Mouse (Mus musculus) naive thymus-derived CD4-positive, alpha-beta T cell, adult 2 months (primary cell): Measurements from ENCODE around the gene Ftsj1.

Experiments
- DNase-seq: peaks from one replicate; pipeline ENCODE4 v3.0.0-alpha.2; 2011; ENCODE audit warnings: low read depth

Ftsj1 gene

GRCm38 (mm10) chrX:8218114-8218513 is 34.1 kb downstream of the Ftsj1 start:
- no peak for DNase-seq

- no peak for DNase-seq
These were observed 34.8 kb downstream of the Ftsj1 start for GRCm38 (mm10) chrX:8217383-8217782.

GRCm38 (mm10) chrX:8211490-8212207 is 40.6 kb downstream of the Ftsj1 start:
- DNase-seq = no peak

GRCm38 (mm10) chrX:8209720-8210119 is 42.5 kb downstream of the Ftsj1 start:
- DNase-seq = no peak

- DNase-seq = no peak
These were observed 45.0 kb downstream of the Ftsj1 start for GRCm38 (mm10) chrX:8207224-8207623.

GRCm38 (mm10) chrX:8206694-8207197 is 45.5 kb downstream of the Ftsj1 start:
- no peak for DNase-seq

GRCm38 (mm10) chrX:8206015-8206693 is 46.1 kb downstream of the Ftsj1 start, which contains the start of gene Porcn:
Porcn (minus strand) TSS chrX:8206525.
- peak; percentile 7 for DNase-seq

DNA sequence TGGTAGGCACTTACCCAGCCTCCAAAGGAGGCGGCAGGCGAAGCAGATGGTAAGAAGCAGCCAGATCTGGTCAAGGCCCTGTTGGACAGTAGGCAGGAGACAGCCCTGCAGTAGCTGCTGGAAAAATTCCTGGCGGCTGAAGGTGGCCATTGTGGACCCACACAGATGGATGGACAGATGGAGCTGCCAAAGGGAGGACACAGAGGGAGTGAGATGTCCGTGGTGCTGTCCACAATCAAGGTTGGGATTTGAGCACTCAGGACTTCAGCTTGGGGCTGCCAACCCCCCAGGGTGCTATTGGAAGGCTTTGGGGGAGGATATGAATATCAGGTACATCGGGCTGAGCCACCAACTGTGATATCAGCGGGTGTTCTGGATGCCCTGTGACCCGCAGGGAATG is 46.7 kb downstream of the Ftsj1 start:
- DNase-seq = no peak

GRCm38 (mm10) chrX:8205088-8205487 is 47.1 kb downstream of the Ftsj1 start:
- DNase-seq = no peak

- DNase-seq = no peak
These were observed 48.1 kb downstream of the Ftsj1 start for GRCm38 (mm10) chrX:8204076-8204475.

GRCm38 (mm10) chrX:8203105-8203504 is 49.1 kb downstream of the Ftsj1 start:
- DNase-seq = no peak

DNA sequence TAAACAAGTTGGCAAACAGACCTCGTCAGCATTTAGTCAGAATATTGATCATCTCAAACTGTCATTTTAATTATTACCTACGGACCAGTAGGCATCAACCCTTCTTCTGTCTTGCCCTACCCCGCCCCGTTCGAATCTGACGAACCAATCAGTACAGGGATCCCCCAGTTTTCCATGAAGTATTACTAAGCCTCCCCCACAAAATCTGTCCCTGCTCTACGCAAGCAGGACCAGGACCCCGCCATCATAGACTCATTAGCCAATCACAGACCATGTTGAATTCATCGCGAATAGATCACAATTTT is 58.8 kb downstream of the Ftsj1 start, which contains the start of gene Ebp:
Gene Ebp (minus strand): TSS at position 94 of the 305 bp plus-strand sequence.
- DNase-seq = no peak

- DNase-seq = peak; percentile 80
These were observed 59.4 kb downstream of the Ftsj1 start for GRCm38 (mm10) chrX:8192640-8193418.

DNA sequence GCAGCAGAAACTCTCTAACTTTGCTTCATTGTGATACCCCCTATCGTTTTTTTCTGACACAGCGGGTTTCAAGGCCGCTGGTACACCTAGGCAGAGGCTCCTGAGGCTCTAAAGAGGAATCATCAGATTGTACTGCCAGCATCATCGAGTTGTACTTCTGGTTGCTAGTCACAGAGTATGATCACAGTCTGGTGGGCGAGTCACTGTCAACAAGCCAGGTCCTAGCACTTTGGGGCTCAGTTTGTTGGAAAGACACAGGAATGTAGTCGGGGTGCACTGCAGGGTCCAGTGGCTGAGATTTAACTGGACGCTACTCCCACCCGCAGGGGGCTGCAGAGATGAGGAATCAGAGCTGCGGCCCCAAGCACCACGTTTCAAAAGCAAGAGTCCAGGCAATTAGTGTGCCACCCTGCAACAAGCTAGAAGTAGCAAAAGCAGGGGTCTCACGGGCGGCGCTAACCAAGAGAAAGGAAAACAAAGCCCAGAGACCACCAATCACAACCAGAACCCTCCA is 60.0 kb downstream of the Ftsj1 start:
- no peak for DNase-seq
